Mouse (Mus musculus) lung, postnatal 36 days (tissue): ENCODE data around the gene Rnf123.
"Not testable (repeated sequence)": the region's sequence is repeated elsewhere in the genome, so short reads cannot be mapped to it uniquely, and the experiment has no call there.

ENCODE experiments used
- DNase-seq: peaks from one replicate; pipeline ENCODE4 v3.0.0; 2022; ENCODE audit warnings: mixed read lengths

The Rnf123 gene

DNA sequence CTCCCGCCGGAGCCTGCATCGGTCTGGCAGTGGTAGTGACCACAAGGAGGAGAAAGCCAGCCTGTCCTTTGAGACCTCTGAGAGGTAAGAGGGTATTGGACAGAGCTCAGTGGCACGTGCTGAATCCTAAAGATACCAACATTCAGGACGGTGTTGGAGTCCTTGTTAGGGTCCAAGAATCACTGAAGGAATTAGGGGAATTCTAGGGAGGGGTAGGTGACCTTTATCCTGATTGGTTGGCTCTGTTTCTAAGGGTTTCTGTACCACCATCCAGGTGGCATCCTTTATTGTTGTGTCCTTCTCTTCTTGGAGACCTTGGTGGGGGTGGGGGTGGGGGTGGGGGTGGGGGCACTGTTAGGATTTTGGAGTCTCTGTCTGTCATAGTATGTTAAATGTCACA lies 51.0 kb downstream of the Rnf123 start:
- no peak for DNase-seq

DNA sequence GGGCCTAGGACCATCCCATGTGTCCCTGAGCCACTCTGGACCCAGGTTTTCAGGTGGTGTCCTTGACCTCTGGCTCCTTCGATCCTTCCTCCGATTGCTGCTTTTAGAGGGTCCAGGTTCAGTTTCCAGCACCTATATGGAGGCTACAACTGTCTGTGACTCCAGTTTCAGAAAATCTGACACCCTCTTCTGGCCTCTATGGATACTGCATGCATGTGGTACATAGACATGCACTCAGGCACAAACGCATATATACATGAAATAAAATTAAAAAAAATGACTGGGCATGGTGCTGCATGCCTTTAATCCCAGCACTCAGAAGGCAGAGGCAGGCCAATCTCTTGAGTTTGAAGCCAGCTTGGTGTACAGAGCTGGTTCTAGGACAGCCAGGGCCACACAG lies 55.3 kb downstream of the Rnf123 start:
- no peak for DNase-seq

GRCm38 (mm10) chr9:108026584-108026983 lies 56.6 kb downstream of the Rnf123 start:
- DNase-seq, result no peak

DNA sequence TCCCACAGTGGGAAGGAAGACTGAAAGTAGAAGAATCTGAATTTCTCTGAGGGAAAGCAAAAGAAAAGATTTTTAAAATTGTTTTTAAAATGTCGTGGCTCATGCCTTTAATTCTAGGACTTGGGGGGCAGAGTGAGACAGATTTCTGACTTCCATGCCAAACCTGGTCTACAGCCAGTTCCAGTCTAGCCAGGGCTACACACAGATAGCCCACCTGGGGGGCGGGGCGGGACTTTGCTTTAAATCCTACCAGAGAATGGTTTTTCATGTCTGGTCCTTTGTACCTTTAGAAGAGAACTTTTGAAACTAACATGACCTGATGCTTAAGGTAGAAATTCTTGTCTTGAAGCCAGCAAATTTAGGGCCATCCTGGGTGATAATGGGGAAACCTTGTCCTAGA lies 59.9 kb downstream of the Rnf123 start:
- no peak for DNase-seq

DNA sequence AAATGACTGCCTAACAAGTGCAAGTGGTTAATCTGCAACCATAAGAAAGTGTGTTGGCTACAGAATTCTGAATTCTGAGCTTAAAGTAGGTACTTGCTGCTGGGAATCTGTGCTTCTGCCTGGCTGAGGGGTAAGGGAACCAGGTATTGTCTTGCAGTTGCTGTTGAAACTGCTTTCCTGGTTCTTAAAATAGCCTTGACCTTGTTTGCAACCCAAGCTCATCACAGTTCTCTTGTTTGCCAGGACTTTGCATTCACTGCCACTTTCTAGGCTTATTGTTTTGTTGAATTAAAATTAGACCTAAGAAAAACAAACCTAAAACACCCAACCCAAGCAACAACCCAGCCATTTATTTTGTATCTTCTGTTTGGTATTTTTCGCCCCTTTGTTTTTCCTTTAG lies 62.4 kb downstream of the Rnf123 start:
- DNase-seq, result no peak

DNA sequence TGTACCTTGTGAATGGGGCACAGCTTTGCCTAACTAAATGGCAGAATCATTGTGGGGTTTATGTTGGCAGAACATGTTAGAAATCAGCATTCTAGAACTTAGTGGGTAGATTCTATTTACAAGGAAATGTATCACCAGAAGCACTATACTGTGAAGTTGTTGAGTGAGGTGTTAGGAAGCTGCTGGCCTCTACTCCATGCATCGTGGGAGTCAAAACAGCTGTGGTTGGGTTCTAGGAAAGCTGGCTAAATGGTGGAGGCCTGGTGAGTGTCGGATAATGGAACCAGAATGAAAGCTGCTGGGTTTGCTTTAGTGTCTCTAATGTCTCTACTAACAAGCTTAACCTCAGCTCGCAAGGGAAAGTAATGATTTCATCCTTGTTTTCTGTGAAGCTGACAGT lies 66.0 kb downstream of the Rnf123 start:
- DNase-seq, result no peak

- not testable (repeated sequence) for DNase-seq
Measured at GRCm38 (mm10) chr9:108013577-108013976, 69.6 kb downstream of the Rnf123 start.

DNA sequence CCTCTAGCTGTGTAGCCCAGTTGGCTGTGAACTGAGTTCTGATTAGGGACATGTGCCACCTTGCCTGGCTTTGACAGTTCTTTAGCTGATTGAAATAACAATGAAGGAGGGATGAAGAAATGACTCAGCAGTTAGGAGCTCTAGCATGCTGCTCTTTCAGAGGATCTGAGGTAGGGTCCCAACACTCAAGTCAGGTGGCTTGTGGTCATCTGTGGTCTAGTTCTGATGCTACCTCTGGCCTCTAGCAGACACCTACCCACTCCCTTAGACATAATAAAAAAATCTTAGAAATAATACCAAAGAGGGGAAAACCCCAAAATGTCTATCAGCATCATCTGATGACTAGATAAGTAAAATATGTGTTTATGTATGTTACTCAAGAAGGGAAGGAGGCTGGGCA lies 72.8 kb downstream of the Rnf123 start:
- DNase-seq, result no peak

GRCm38 (mm10) chr9:108008041-108008440 lies 75.1 kb downstream of the Rnf123 start:
- no peak for DNase-seq

DNA sequence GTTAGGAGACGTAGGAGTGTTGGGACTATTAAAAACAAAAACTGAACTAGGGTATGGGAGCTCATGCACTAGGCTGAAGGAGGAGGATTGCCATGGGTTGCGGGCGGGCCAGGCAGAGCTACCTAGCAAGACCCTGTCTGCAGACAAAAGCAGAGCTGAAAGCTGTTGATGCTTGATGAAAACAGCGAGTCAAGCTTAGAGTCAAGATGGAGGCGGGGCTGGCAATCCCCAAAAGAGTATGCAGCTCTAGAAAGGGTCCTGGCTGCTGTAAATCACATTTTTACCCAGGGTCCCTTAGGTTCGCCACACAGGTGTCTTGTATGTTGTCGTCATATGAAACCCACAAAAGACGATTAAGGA lies 79.6 kb downstream of the Rnf123 start:
- DNase-seq, result no peak

- peak; percentile 38 for DNase-seq
Measured at GRCm38 (mm10) chr9:108002778-108003530, 80.2 kb downstream of the Rnf123 start.

- peak; percentile 100 for DNase-seq
Measured at GRCm38 (mm10) chr9:108001922-108002770, 81.0 kb downstream of the Rnf123 start, which contains the start of gene Ip6k1. Ip6k1 (plus strand) TSS chr9:108002501.
